Mouse (Mus musculus): ENCODE measurements around the gene Lrrc4b. TPM values are rescaled to one million over a fixed set of nuclear protein-coding genes. Genes with fewer than 3 reads are reported as not detected.

Lrrc4b gene
- polyA plus RNA-seq, 1 experiment from 2014 or later, result 1.1 TPM

- Histone ChIP-seq H3K9me3 (no peaks in the 10 kb centered on the region), H3K27ac (replicated peaks) (peak overlapping the region; percentile 98), H3K36me3 (replicated peaks) (peaks cover 23% of the 10 kb centered on the region), H3K27me3 (replicated peaks; ENCODE audit: low read depth, poor library complexity, severe bottlenecking) (peaks cover 12% of the 10 kb centered on the region), H3K4me1 (peaks cover 24% of the 10 kb centered on the region), H3K4me3 (peak overlapping the region; percentile 86)
- WGBS, result 79% methylated on average over 10 of the region's 10 CpGs
- DNase-seq (ENCODE audit: low spot score), result no peak
Measured at GRCm38 (mm10) chr7:44497361-44498055, 68.7 kb downstream of the Lrrc4b start.

DNA sequence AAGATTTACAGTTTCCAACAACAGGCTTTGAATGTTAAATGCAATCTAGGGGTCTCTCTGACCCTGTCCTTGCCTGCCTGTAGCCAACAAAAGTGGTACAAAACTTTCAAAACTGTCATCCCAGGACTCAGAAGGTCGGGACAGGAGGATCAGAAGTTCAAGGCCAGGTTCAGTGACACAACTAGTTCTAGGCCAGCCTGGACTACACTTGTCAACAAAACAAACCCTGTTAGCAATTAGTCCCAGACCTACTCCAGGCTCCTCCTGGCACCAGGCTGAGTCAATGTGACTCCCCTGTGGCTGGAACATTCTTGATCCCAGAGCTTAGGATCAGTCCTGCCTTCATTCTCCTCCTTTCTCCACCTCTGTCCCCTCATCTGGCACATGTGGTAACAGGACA lies 70.1 kb downstream of the Lrrc4b start:
- 69% methylated on average over 1 of the region's 1 CpGs for WGBS
- H3K9me3 ChIP-seq, result no peaks in the 10 kb centered on the region
- no peak overlapping the region for H3K4me3 ChIP-seq
- peaks cover 12% of the 10 kb centered on the region for H3K27me3 ChIP-seq (replicated peaks; ENCODE audit: low read depth, poor library complexity, severe bottlenecking)
- H3K36me3 ChIP-seq (replicated peaks), result peaks cover 9% of the 10 kb centered on the region
- H3K27ac ChIP-seq (replicated peaks), result no peak overlapping the region
- DNase-seq (ENCODE audit: low spot score), result no peak
- peaks cover 28% of the 10 kb centered on the region for H3K4me1 ChIP-seq

GRCm38 (mm10) chr7:44500046-44500445 lies 71.2 kb downstream of the Lrrc4b start:
- Histone ChIP-seq H3K27ac (replicated peaks) (no peak overlapping the region), H3K4me3 (no peak overlapping the region), H3K27me3 (replicated peaks; ENCODE audit: low read depth, poor library complexity, severe bottlenecking) (peaks cover 12% of the 10 kb centered on the region), H3K36me3 (replicated peaks) (no peaks in the 10 kb centered on the region), H3K9me3 (0 out of 2 replicates have a peak, but pooled peaks cover 4% of the 10 kb centered on the region), H3K4me1 (peaks cover 23% of the 10 kb centered on the region)
- 63% methylated on average over 20 of the region's 20 CpGs for WGBS
- no peak for DNase-seq (ENCODE audit: low spot score)

DNA sequence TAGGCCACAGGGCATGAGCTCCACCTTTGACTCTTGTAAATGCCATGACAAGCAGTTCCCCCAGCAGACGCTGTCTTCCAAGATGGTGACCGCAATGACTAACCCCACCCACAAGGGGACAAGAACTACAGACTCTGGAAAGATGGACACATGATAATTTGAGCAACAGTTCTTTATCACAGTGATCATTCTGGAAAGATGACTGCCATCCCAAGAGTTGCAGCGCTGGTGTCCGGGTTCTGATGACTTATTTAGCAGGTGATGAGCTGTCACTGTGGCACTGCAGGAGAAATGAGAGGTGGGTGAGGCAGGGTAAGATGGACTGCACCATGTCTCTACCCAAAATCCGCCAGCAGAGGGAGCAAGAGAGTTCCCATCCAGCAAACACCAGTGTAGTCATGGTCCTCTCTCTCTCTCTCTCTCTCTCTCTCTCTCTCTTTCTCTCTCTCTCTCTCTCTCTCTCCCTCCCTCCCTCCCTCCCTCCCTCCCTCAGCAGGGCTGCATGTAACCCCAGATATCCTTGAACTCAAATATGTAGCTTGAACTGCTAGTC lies 72.8 kb downstream of the Lrrc4b start:
- peak; percentile 79 for DNase-seq (ENCODE audit: low spot score)
- 39% methylated on average over 5 of the region's 5 CpGs for WGBS

DNA sequence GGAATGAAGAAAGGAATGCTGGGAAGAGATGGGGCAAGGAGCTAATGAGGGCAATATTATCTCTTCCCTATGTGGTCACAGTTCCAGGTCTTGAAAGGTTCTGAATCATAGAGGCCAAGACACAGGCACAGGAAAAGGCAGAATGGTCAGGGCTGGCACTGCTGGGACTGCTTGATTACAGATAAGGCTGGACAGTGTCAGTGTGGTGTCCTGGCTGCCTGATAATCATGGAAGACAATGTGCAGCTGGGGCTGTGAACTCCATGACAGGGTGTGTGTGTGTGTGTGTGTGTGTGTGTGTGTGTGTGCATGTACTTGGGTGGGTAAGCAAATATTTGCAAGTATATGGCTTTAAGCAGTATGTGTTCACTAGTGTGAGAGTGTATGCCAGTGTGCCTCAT lies 78.7 kb downstream of the Lrrc4b start:
- DNase-seq (ENCODE audit: low spot score), result no peak
- peaks cover 4% of the 10 kb centered on the region; the same call in 1 of the 2 replicates for H3K4me1 ChIP-seq
- no peaks in the 10 kb centered on the region for H3K36me3 ChIP-seq (replicated peaks)
- H3K27ac ChIP-seq (replicated peaks), result no peak overlapping the region
- peaks cover 30% of the 10 kb centered on the region; the same call in 1 of the 2 replicates for H3K27me3 ChIP-seq (replicated peaks; ENCODE audit: low read depth, poor library complexity, severe bottlenecking)
- no peak overlapping the region for H3K4me3 ChIP-seq
- H3K9me3 ChIP-seq, result peaks cover 7% of the 10 kb centered on the region; the same call in 1 of the 2 replicates

More for the DNA sequence above, 72.8 kb downstream of the Lrrc4b start:
- H3K4me1 ChIP-seq, result peaks cover 15% of the 10 kb centered on the region
- H3K27me3 ChIP-seq (replicated peaks; ENCODE audit: low read depth, poor library complexity, severe bottlenecking), result peaks cover 12% of the 10 kb centered on the region
- H3K27ac ChIP-seq (replicated peaks), result no peak overlapping the region
- no peaks in the 10 kb centered on the region for H3K36me3 ChIP-seq (replicated peaks)
- 0 out of 2 replicates have a peak, but pooled peaks cover 4% of the 10 kb centered on the region for H3K9me3 ChIP-seq
- H3K4me3 ChIP-seq, result no peak overlapping the region

Small RNAs within 50 kb of the gene (microRNA-seq; reads per million reads assigned to microRNA genes)
- not detected for gene Mir7052

Other genes starting within 250 kb of the Lrrc4b start
- not detected in 2 replicates for gene Klk1b24, start 240.8 kb upstream of the Lrrc4b start, polyA plus RNA-seq (2016; fragmentation: Nextera tagmentation; extraction: Ambion mirVana)
- gene Klk1b3, start 230.8 kb upstream of the Lrrc4b start, polyA plus RNA-seq (2016; fragmentation: Nextera tagmentation; extraction: Ambion mirVana), result not detected in 2 replicates
- gene Klk1b4, start 221.6 kb upstream of the Lrrc4b start, polyA plus RNA-seq (2016; fragmentation: Nextera tagmentation; extraction: Ambion mirVana), result not detected in 2 replicates
- gene Klk1b5, start 213.1 kb upstream of the Lrrc4b start, polyA plus RNA-seq (2016; fragmentation: Nextera tagmentation; extraction: Ambion mirVana), result not detected in 2 replicates
- gene Klk1, start 203.7 kb upstream of the Lrrc4b start, polyA plus RNA-seq (2016; fragmentation: Nextera tagmentation; extraction: Ambion mirVana), result not detected in 2 replicates
- 0.10 TPM in 1 of 2 replicates, not detected in the other for gene Gm36864, start 192.8 kb upstream of the Lrrc4b start, polyA plus RNA-seq (2016; fragmentation: Nextera tagmentation; extraction: Ambion mirVana)
- 1.1 TPM in 2 replicates for gene 1700028J19Rik, start 182.3 kb upstream of the Lrrc4b start, polyA plus RNA-seq (2016; fragmentation: Nextera tagmentation; extraction: Ambion mirVana)
- 197 and 214 TPM in 2 replicates for gene 2410002F23Rik, start 182.3 kb upstream of the Lrrc4b start, polyA plus RNA-seq (2016; fragmentation: Nextera tagmentation; extraction: Ambion mirVana)
- 0.16 TPM in 1 of 2 replicates, not detected in the other for gene Acp4, start 171.6 kb upstream of the Lrrc4b start, polyA plus RNA-seq (2016; fragmentation: Nextera tagmentation; extraction: Ambion mirVana)
- gene Gm15517, start 167.6 kb upstream of the Lrrc4b start, polyA plus RNA-seq (2016; fragmentation: Nextera tagmentation; extraction: Ambion mirVana), result not detected in 2 replicates
- 1.5 and 1.8 TPM in 2 replicates for gene Clec11a, start 122.1 kb upstream of the Lrrc4b start, polyA plus RNA-seq (2016; fragmentation: Nextera tagmentation; extraction: Ambion mirVana)
- 0.80 and 0.97 TPM in 2 replicates for gene Shank1, start 118.8 kb upstream of the Lrrc4b start, polyA plus RNA-seq (2016; fragmentation: Nextera tagmentation; extraction: Ambion mirVana)
- gene Syt3, start 44.9 kb upstream of the Lrrc4b start, polyA plus RNA-seq (2016; fragmentation: Nextera tagmentation; extraction: Ambion mirVana), result 1.8 and 2.4 TPM in 2 replicates
- 1.1 and 1.9 TPM in 2 replicates for gene 1700008O03Rik, start 43.2 kb upstream of the Lrrc4b start, polyA plus RNA-seq (2016; fragmentation: Nextera tagmentation; extraction: Ambion mirVana)
- gene Aspdh, start 36.4 kb downstream of the Lrrc4b start, polyA plus RNA-seq (2016; fragmentation: Nextera tagmentation; extraction: Ambion mirVana), result 0.64 TPM in 1 of 2 replicates, not detected in the other
- 80.3 and 85.1 TPM in 2 replicates for gene Josd2, start 39.0 kb downstream of the Lrrc4b start, polyA plus RNA-seq (2016; fragmentation: Nextera tagmentation; extraction: Ambion mirVana)
- 82.7 and 85.8 TPM in 2 replicates for gene Emc10, start 67.5 kb downstream of the Lrrc4b start, polyA plus RNA-seq (2016; fragmentation: Nextera tagmentation; extraction: Ambion mirVana)
- gene Fam71e1, start 67.6 kb downstream of the Lrrc4b start, polyA plus RNA-seq (2016; fragmentation: Nextera tagmentation; extraction: Ambion mirVana), result 13.5 and 14.4 TPM in 2 replicates
- gene Mybpc2, start 95.6 kb downstream of the Lrrc4b start, polyA plus RNA-seq (2016; fragmentation: Nextera tagmentation; extraction: Ambion mirVana), result 0.04 and 0.08 TPM in 2 replicates
- not detected in 2 replicates for gene Spib, start 103.1 kb downstream of the Lrrc4b start, polyA plus RNA-seq (2016; fragmentation: Nextera tagmentation; extraction: Ambion mirVana)
- gene Pold1, start 119.8 kb downstream of the Lrrc4b start, polyA plus RNA-seq (2016; fragmentation: Nextera tagmentation; extraction: Ambion mirVana), result 164 and 171 TPM in 2 replicates
- 75.0 and 77.6 TPM in 2 replicates for gene Nr1h2, start 124.9 kb downstream of the Lrrc4b start, polyA plus RNA-seq (2016; fragmentation: Nextera tagmentation; extraction: Ambion mirVana)
- gene Napsa, start 143.4 kb downstream of the Lrrc4b start, polyA plus RNA-seq (2016; fragmentation: Nextera tagmentation; extraction: Ambion mirVana), result 0.78 and 0.88 TPM in 2 replicates
- 0.44 and 0.63 TPM in 2 replicates for gene Kcnc3, start 161.6 kb downstream of the Lrrc4b start, polyA plus RNA-seq (2016; fragmentation: Nextera tagmentation; extraction: Ambion mirVana)
- gene Myh14, start 241.8 kb downstream of the Lrrc4b start, polyA plus RNA-seq (2016; fragmentation: Nextera tagmentation; extraction: Ambion mirVana), result 2.7 and 4.3 TPM in 2 replicates

Data from embryonic facial prominence, embryonic 10.5 days (tissue).